Mouse (Mus musculus): ENCODE measurements around the gene Mrtfb. TPM values are rescaled to one million over a fixed set of nuclear protein-coding genes. Genes with fewer than 3 reads are reported as not detected.
"Not testable (repeated sequence)": the region's sequence is repeated elsewhere in the genome, so short reads cannot be mapped to it uniquely, and the experiment has no call there.

Gene Mrtfb
- total RNA-seq, 2 experiments from 2014 or later, result 19.8 to 24.9 TPM

GRCm38 (mm10) chr16:13269426-13269825, 13.1 kb downstream of the Mrtfb start:
- no peak for DNase-seq (ENCODE audit: low spot score in 2 of 2)

DNA sequence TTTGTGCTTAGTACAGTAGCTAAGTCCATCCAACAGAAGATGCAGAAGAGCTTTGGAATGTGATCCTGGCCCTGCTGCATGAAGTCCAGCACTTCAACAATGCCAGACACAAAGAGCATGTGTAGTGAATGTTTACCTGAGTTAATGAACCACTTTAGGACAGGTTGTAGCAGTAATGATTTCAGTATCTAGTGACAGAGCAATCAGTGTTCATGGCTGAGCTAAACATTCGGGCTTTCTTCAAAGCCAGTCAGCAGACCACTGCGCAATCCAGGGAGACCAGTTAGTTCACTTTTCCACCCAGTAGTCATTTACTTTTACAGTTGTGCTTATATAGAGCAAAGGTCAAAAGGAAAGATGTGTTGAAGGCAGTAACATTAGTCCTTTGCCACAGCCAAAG, 20.0 kb downstream of the Mrtfb start:
- DNase-seq (ENCODE audit: low spot score in 2 of 2), result no peak

- DNase-seq (ENCODE audit: low spot score in 2 of 2), result no peak
Observed at GRCm38 (mm10) chr16:13276709-13277399, 20.6 kb downstream of the Mrtfb start.

DNA sequence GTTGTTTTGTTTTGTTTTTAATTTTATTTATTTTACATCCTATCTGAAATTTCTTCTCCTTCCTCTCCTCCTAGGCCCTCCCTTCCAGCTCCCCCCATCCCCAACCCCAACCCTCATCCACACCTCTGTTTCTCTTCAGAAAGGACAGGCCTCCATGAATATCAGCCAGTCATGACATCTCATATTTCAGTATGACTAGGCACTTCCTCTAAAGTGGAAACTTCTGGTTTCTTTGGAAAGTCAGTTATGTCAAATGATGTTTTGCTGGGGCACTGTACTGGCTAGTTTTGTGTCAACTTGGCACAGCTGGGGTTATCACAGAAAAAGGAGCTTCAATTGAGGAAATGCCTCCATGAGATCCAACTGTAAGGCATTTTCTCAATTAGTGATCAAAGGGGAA, 30.1 kb downstream of the Mrtfb start:
- not testable (repeated sequence) for DNase-seq (ENCODE audit: low spot score in 2 of 2)

- no peak for DNase-seq (ENCODE audit: low spot score in 2 of 2)
Observed at GRCm38 (mm10) chr16:13297860-13298259, 41.6 kb downstream of the Mrtfb start.

GRCm38 (mm10) chr16:13298991-13299390, 42.7 kb downstream of the Mrtfb start:
- no peak for DNase-seq (ENCODE audit: low spot score in 2 of 2)

GRCm38 (mm10) chr16:13306065-13306695, 49.9 kb downstream of the Mrtfb start:
- DNase-seq (ENCODE audit: low spot score in 2 of 2), result no peak

DNA sequence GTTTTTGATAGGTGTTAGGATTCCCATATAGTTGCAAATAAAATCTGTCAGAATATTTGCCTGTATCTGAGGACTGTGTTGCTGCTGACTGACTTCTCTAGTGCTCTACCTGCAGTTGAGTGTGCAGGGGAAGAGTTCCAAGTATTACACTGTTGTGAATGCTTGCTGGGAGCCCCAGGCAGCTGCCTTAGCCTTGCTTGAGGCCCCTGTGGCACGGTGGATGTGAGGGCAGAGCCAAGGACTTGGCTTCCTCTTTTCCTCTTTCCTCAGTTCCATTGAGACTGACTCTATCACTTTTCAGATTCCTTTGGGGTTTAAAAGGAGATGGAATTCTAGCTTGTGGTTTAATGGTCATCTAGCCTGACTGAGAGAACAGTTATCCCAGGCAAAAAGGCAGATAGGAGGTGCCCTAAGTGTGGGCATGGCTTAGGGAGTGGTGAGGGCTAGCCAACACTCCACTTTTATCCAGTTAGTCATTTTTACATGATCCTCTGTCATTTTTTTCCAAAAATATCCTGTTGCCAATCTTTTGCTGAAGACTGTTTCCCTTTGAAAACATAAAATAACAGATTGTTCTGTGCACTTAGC, 53.9 kb downstream of the Mrtfb start:
- no peak for DNase-seq (ENCODE audit: low spot score in 2 of 2)

DNA sequence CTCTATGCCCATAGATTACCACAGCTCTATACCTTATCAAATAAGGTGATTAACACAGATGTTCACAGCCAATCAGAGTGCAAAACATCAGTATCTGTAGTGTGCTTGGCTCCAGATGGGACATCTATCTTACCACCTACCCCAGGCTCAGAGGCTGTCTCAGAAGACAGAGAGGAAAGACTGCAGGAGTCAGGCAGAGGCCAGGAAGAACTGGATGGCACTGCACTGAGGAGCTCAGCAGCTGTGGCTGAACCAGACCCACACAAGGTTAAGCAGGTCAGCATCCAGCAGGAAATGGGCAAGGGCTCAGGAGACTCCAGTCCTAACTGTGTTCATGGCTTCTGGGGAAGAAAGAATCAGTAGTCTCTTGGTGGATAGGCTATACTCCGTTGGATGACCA, 55.1 kb downstream of the Mrtfb start:
- no peak for DNase-seq (ENCODE audit: low spot score in 2 of 2)

DNA sequence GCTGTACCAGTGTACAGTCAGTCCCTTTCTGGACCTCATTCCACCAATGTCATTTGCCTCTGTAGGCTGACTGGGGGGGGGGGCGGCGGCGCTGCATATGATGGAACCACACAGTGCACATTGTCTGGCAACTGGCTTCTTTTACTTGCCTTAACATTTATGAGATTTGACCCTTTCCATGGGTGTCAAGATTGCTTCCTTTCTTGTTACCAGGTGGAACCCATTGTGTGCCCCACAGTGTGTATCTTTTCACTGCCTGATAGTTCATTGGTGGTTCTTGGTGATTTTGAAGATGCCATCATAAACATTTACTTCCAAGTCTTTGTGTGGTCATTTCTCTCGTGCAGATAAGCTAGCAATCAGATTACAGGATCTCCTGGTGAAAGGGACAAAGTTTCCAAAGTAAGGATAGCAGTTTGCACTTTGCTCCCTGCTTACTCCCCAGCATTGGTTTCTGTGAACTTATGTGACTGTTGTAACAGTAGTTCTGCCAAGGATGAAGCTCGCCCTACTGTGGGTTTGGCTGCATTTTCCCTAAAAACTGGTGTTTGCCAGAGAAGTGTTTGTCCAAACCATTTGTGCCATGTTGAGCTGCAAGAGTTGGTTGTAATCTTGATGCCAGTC, 56.9 kb downstream of the Mrtfb start:
- no peak for DNase-seq (ENCODE audit: low spot score in 2 of 2)

GRCm38 (mm10) chr16:13323751-13324150, 67.5 kb downstream of the Mrtfb start:
- DNase-seq (ENCODE audit: low spot score in 2 of 2), result no peak

- DNase-seq (ENCODE audit: low spot score in 2 of 2), result no peak
Observed at GRCm38 (mm10) chr16:13326622-13327021, 70.3 kb downstream of the Mrtfb start.

DNA sequence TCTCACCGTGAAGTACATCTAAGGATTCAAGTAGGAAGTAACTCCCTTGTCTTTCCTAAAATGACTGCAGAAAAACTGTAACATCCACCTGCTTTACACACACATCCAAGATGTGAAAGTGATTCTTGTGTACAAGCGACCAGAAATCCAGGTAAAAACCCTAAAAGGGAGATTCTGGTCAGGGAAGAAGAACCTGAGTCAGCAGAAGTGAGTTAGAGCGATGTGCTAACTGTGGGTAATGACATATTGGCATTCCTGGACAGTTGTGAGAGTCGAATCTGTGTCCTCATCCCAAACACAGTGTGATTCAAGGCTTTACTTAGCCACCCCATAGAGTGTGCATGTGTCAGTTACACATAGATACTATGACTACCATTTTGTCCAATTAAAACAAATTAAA, 72.4 kb downstream of the Mrtfb start:
- no peak for DNase-seq (ENCODE audit: low spot score in 2 of 2)

DNA sequence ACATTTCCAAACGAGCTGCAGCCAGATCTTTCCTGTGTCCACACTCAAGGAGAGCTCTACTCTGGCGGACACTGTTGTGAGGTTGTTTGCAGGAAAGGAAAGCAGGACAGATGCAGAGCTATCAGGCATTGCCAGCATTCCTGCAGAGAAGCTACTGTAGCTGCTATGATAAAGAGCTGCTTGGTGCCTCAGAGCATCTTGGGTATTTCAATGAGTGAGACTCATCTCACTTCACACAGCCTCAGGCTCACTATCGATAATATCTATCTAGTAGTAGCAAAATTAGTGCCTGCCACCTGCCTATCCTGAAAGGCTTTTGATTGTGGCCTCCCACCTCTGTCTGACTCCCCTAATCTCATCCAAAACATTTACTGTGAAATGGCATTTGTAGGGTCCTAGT, 73.4 kb downstream of the Mrtfb start:
- no peak for DNase-seq (ENCODE audit: low spot score in 2 of 2)

DNA sequence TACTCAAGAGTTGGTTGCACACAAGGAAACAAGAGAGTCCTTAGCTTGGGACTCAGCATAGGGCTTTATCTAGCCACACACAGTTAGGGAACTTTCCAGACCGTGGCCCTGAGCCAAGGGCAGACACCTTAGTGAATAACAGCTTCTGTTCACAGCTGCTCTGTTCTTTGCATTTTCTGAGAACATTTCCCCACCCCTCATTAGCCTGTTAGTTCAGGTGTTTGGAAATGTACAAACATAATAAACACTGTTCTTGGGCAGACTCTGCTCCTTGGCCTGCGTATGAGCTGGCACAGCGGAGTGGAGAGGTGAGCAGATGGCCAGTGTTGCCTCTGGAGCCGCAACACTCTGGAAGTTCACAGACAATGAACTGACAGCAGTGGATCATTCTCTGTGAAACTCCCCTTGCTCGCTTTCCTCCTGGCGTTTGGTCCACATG, 74.0 kb downstream of the Mrtfb start:
- no peak for DNase-seq (ENCODE audit: low spot score in 2 of 2)

GRCm38 (mm10) chr16:13331898-13332297, 75.6 kb downstream of the Mrtfb start:
- no peak for DNase-seq (ENCODE audit: low spot score in 2 of 2)

DNA sequence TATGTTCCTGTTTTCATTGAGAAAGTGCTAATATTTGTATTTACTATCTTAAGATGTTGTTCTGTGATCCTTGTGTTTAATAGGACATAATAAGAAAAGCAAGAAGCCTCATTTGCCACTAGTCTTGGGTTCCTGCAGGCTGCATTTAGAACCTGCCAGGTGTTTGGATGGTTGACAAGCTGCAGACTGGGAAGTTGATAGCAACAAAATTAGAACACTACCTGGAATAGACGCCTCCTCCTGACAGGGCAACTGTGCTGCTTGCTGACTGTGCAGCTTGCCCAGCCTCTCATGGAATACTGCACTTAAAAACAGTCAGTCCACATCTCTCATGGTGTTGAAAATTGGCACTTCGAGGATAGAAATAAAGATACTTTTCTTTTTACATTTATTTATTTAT, 76.3 kb downstream of the Mrtfb start:
- no peak for DNase-seq (ENCODE audit: low spot score in 2 of 2)

GRCm38 (mm10) chr16:13333781-13334341, 77.6 kb downstream of the Mrtfb start:
- DNase-seq (ENCODE audit: low spot score in 2 of 2), result no peak

GRCm38 (mm10) chr16:13336503-13337230, 80.4 kb downstream of the Mrtfb start:
- DNase-seq (ENCODE audit: low spot score in 2 of 2), result no peak

GRCm38 (mm10) chr16:13338094-13338493, 81.8 kb downstream of the Mrtfb start:
- no peak for DNase-seq (ENCODE audit: low spot score in 2 of 2)

DNA sequence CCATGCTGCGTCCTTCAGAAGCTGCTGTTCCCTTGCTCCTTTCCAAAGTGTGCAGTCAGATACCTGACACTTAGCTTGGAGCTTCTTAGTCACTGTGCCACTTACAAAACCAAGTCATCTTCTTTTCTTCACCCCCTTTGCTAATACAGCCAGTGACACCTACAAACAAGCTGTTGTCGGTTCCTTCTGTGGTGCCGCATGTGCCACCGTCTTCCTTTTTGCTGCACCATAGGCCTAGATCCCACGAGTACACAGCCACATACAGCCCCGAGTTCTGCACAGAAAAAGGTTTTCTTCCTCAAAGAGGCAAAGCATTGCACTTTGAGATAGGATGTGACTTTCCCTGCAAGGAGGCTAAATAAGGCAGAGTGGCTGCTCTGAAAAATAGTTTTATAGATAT, 83.2 kb downstream of the Mrtfb start:
- no peak for DNase-seq (ENCODE audit: low spot score in 2 of 2)
